Mouse (Mus musculus) erythroblast, embryonic 14.5 days (primary cell): ENCODE data around the gene Ptgfr.

Experiments
- GATA1 ChIP-seq: IDR thresholded peaks from 2 replicates; pipeline ENCODE4 v1.6.1; 2012; ENCODE audit warnings: low read length, inconsistent platforms, mixed read lengths
- TAL1 ChIP-seq: IDR thresholded peaks from 3 replicates; pipeline ENCODE4 v1.6.1; 2012; ENCODE audit warnings: low read length, inconsistent platforms, mixed read lengths

- TF ChIP-seq GATA1, result no peak
- no peak for TF ChIP-seq TAL1
Measured at GRCm38 (mm10) chr3:151748514-151748913, 88.9 kb downstream of the Ptgfr start.
